9 mouse cellular contexts compared by ENCODE assay signal in genomic region chr17:47482401-47482800, GRCm38 (mm10). TPM values are rescaled to one million over a fixed set of nuclear protein-coding genes. Genes with fewer than 3 reads are reported as not detected.
DNase-seq lines count a peak whose midpoint lies in the region; TF ChIP-seq lines count a peak whose summit lies in the region.
"Had no signal": no experiment of that assay in that cellular context is flagged by ENCODE, and none has a peak within 500 bp of the region (broad histone marks: within the 10 kb centered on the region; RNA-seq: fewer than 3 reads in every experiment).

No protein-coding gene starts in this region.

- TF ChIP-seq EP300 in MEL (IDR thresholded peaks at IDR 0.05; ENCODE audit: low read depth in 1 of 2, low read length in 2 of 2), result no peak

- no peak overlapping the region for H3K27ac ChIP-seq in layer of hippocampus, adult 2 months
- no peak overlapping the region for H3K27ac ChIP-seq in MEL (ENCODE audit: control insufficient read depth, low read depth, low read length)

- H3K9me3 ChIP-seq in MEL (replicated peaks; ENCODE audit: insufficient read depth, low read length), result no peaks in the 10 kb centered on the region

- no peak overlapping the region for H3K9ac ChIP-seq in MEL (ENCODE audit: control insufficient read depth, low read depth, low read length, poor library complexity, severe bottlenecking)

- H3K27me3 ChIP-seq in MEL (ENCODE audit: control insufficient read depth in 1 of 2, insufficient read depth in 2 of 2, low read length in 2 of 2), result no peaks in the 10 kb centered on the region

- TF ChIP-seq CTCF in layer of hippocampus, adult 2 months (conservative IDR thresholded peaks at IDR 0.05), result peak; percentile 79
- TF ChIP-seq CTCF in MEL (IDR thresholded peaks at IDR 0.05 in 2 of 3, conservative IDR thresholded peaks at IDR 0.05 in 1 of 3; ENCODE audit: control insufficient read depth in 1 of 3, insufficient read depth in 1 of 3, low read depth in 2 of 3, low read length in 3 of 3, poor library complexity in 1 of 3, severe bottlenecking in 1 of 3), result peak; percentile 87 to 92 (median 90)
- peak; percentile 91 for TF ChIP-seq CTCF in lung, adult 2 months (IDR thresholded peaks at IDR 0.05; ENCODE audit: insufficient read depth, low read length)

- TF ChIP-seq RAD21 in MEL (IDR thresholded peaks at IDR 0.05; ENCODE audit: low read depth, low read length), result peak; percentile 73

- TF ChIP-seq POLR2A in MEL (IDR thresholded peaks at IDR 0.05; ENCODE audit: control insufficient read depth in 1 of 2, insufficient read depth in 1 of 2, low read depth in 1 of 2, low read length in 2 of 2, poor library complexity in 1 of 2), result no peak
- TF ChIP-seq POLR2A in lung, adult 2 months (IDR thresholded peaks at IDR 0.05; ENCODE audit: borderline replicate concordance, extremely low read depth, low read depth, low read length), result no peak

- no peak overlapping the region for H3K4me3 ChIP-seq in layer of hippocampus, adult 2 months
- no peak overlapping the region for H3K4me3 ChIP-seq in MEL (ENCODE audit: control insufficient read depth in 1 of 2, insufficient read depth in 1 of 2, low read depth in 2 of 2, low read length in 2 of 2)
- H3K4me3 ChIP-seq in lung, adult 2 months (replicated peaks; ENCODE audit: extremely low read depth, low read depth, low read length), result no peak overlapping the region

- DNase-seq in cerebellum, postnatal 25 days, result peak; percentile 54 to 77
- no peak for DNase-seq in cerebellum, adult 11-12 months
- DNase-seq in layer of hippocampus, adult 2 months (ENCODE audit: low spot score in 2 of 2), result peak in 1 of 2 experiments; percentile 58
- DNase-seq in layer of hippocampus, adult 9-10 months (ENCODE audit: low spot score), result no peak
- DNase-seq in MEL (ENCODE audit: low read depth, low spot score), result peak; percentile 81
- peak; percentile 65 for DNase-seq in embryo, embryonic 9.5 days (ENCODE audit: extremely low spot score)
- DNase-seq in lung, adult 2 months, result peak; percentile 75
- peak; percentile 76 to 92 for DNase-seq in spleen, postnatal 4 days (ENCODE audit: low spot score in 2 of 2)

- H3K4me1 ChIP-seq in MEL (ENCODE audit: control insufficient read depth in 1 of 2, insufficient read depth in 2 of 2, low read length in 2 of 2), result peaks cover 0 to 25% of the 10 kb centered on the region in 2 experiments; a peak in 3 of 4 replicates
- H3K4me1 ChIP-seq in lung, adult 2 months (ENCODE audit: control insufficient read depth, insufficient read depth, low read length), result peaks cover 8% of the 10 kb centered on the region; the same call in 1 of the 2 replicates

- H3K36me3 ChIP-seq in MEL (ENCODE audit: control insufficient read depth in 1 of 2, insufficient read depth in 2 of 2, low read length in 2 of 2), result peaks cover 0 to 7% of the 10 kb centered on the region in 2 experiments; a peak in 2 of 4 replicates

- WGBS in lung, adult 2 months, result 42% methylated on average over 2 of the region's 2 CpGs

- no peaks in the 10 kb centered on the region for H3K79me2 ChIP-seq in MEL (ENCODE audit: control insufficient read depth, insufficient read depth, low read length, poor library complexity)

TF ChIP-seq in MEL, 35 proteins besides CTCF, POLR2A, EP300 and RAD21:
- TF ChIP-seq NRF1 (IDR thresholded peaks at IDR 0.05; ENCODE audit: insufficient read depth, low read depth, low read length, poor library complexity, severe bottlenecking) (no peak), TCF12 (IDR thresholded peaks at IDR 0.05; ENCODE audit: low read depth, low read length) (no peak), USF1 (IDR thresholded peaks at IDR 0.05; ENCODE audit: low read depth, low read length) (no peak), MYB (IDR thresholded peaks at IDR 0.05; ENCODE audit: low read depth, low read length) (no peak), SMC3 (IDR thresholded peaks at IDR 0.05; ENCODE audit: low read depth, low read length) (peak; percentile 76), MXI1 (IDR thresholded peaks at IDR 0.05; ENCODE audit: low read depth, low read length) (no peak), UBTF (IDR thresholded peaks at IDR 0.05; ENCODE audit: borderline replicate concordance, insufficient read depth, low read depth, low read length) (no peak), ZC3H11A (IDR thresholded peaks at IDR 0.05; ENCODE audit: low read depth, low read length) (peak; percentile 56)
TF ChIP-seq in MEL: peak in this region for 2.

RNA-seq across cellular contexts. Expression of gene Taf8, which starts 19.7 kb away (rescaled TPM):
- total RNA-seq in layer of hippocampus, adult 2 months (2021), result 10 to 100 TPM; 20.5 to 26.2 TPM
- total RNA-seq in MEL (2012; rRNA removed), result 14.4 and 15.2 TPM in 2 replicates
- polyA plus RNA-seq in MEL (2012; ENCODE audit: insufficient read depth in 1 of 2, insufficient read length in 2 of 2, low read depth in 1 of 2, low replicate concordance in 2 of 2, missing spikeins in 1 of 2), result 10 to 100 TPM in 1 of 2 experiments, not detected in 1; 25.7 TPM
- 25.7 and 32.2 TPM in 2 replicates for polyA plus RNA-seq in lung, adult 2 months (2012; rRNA removed)

RNA-seq across cellular contexts. Expression of gene Ccnd3, which starts 22.4 kb away (rescaled TPM):
- total RNA-seq in layer of hippocampus, adult 2 months (2021), result 10 to 100 TPM; 33.9 to 41.8 TPM
- total RNA-seq in MEL (2012; rRNA removed), result 143 TPM in 2 replicates
- polyA plus RNA-seq in MEL (2012; ENCODE audit: insufficient read depth in 1 of 2, insufficient read length in 2 of 2, low read depth in 1 of 2, low replicate concordance in 2 of 2, missing spikeins in 1 of 2), result 100 to 1,000 TPM in 1 of 2 experiments, not detected in 1; 568 TPM
- 202 and 229 TPM in 2 replicates for polyA plus RNA-seq in lung, adult 2 months (2012; rRNA removed)

RNA-seq across cellular contexts. Expression of gene 1700001C19Rik, which starts 45.2 kb away (rescaled TPM):
- total RNA-seq in layer of hippocampus, adult 2 months (2021), result not detected
- not detected in 2 replicates for total RNA-seq in MEL (2012; rRNA removed)
- polyA plus RNA-seq in MEL (2012; ENCODE audit: insufficient read depth in 1 of 2, insufficient read length in 2 of 2, low read depth in 1 of 2, low replicate concordance in 2 of 2, missing spikeins in 1 of 2), result not detected
- polyA plus RNA-seq in lung, adult 2 months (2012; rRNA removed), result 0.14 and 0.20 TPM in 2 replicates
- total RNA-seq: neutrophil, adult 5-6 weeks had no signal

RNA-seq across cellular contexts. Expression of gene AI661453, which starts 46.0 kb away (rescaled TPM):
- total RNA-seq in layer of hippocampus, adult 2 months (2021), result under 1 TPM; 0.44 to 0.74 TPM
- total RNA-seq in MEL (2012; rRNA removed), result not detected in 2 replicates
- polyA plus RNA-seq in MEL (2012; ENCODE audit: insufficient read depth in 1 of 2, insufficient read length in 2 of 2, low read depth in 1 of 2, low replicate concordance in 2 of 2, missing spikeins in 1 of 2), result not detected
- 9.2 and 13.0 TPM in 2 replicates for polyA plus RNA-seq in lung, adult 2 months (2012; rRNA removed)

Comparison
In these comparisons a context has a peak if more than half of its experiments do, and no peak if none do; other contexts are left out.
1. DNase-seq: peak in cerebellum, postnatal 25 days (2 of 2), MEL (single experiment), embryo, embryonic 9.5 days (single experiment), lung, adult 2 months (single experiment) and spleen, postnatal 4 days (2 of 2); none in cerebellum, adult 11-12 months (single experiment) and layer of hippocampus, adult 9-10 months (single experiment).
2. Peak in every context shown above with its lines, with median percentiles within 50 percentile points of each other: CTCF ChIP-seq.